Mouse (Mus musculus): Measurements from ENCODE around the gene H1fnt. TPM values are rescaled to one million over a fixed set of nuclear protein-coding genes. Genes with fewer than 3 reads are reported as not detected.
A peak's percentile ranks its signal among the peaks of the same experiment; 100 is the strongest.

Gene H1fnt
- polyA plus RNA-seq (2015; fragmentation: Nextera tagmentation; extraction: Ambion mirVana), result not detected in 2 replicates

DNA sequence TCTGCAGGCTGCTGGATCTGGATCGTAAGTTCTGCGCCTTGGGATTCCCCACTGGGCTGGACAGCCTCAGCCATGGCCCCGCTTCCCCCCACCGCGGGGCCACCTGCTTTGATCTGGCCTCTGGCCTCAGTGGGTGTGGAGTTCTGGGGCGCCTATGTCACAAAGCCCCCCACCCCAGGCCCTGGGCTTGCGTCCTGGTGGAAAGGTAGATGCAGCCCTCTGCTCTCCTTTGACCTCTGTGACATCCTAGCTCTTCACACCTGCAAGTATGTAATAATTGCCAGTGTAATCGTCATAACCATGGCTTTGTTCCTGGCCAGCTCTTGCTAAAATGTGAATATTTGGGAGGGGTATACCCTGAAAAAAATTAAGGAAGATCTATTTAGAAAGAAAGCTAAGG lies at the start of gene H1fnt:
H1fnt (minus strand) TSS at position 101 of the 400 bp plus-strand sequence.
- no peak within 1 kb of the TSS for H3K4me2 ChIP-seq
- no peak within 1 kb of the TSS for H3K9ac ChIP-seq
- H3K36me3 ChIP-seq, result no peaks in the 10 kb centered on the region
- H3K4me3 ChIP-seq, result no peak within 1 kb of the TSS
- H3K27me3 ChIP-seq, result no peaks in the 10 kb centered on the region
- no peak for ATAC-seq (ENCODE audit: insufficient number of reproducible peaks, low FRiP score, low TSS enrichment, low read depth)
- no peaks in the 10 kb centered on the region for H3K9me3 ChIP-seq
- no peaks in the 10 kb centered on the region for H3K4me1 ChIP-seq
- 75% methylated on average over 8 of the region's 8 CpGs for WGBS
- H3K27ac ChIP-seq, result no peak within 1 kb of the TSS

- no peak within 1 kb of the TSS for H3K27ac ChIP-seq
Measured at GRCm38 (mm10) chr15:98295628-98296551, 38.8 kb upstream of the H1fnt start, which contains the start of gene Zfp641. Zfp641 (minus strand) TSS chr15:98296161.

GRCm38 (mm10) chr15:98293651-98294050 lies 36.6 kb upstream of the H1fnt start:
- H3K9me3 ChIP-seq, result no peaks in the 10 kb centered on the region
- no peak overlapping the region for H3K9ac ChIP-seq
- no peak overlapping the region for H3K27ac ChIP-seq
- H3K4me1 ChIP-seq, result peaks cover 7% of the 10 kb centered on the region
- no peak overlapping the region for H3K4me3 ChIP-seq
- no peaks in the 10 kb centered on the region for H3K36me3 ChIP-seq
- peaks cover 24% of the 10 kb centered on the region for H3K27me3 ChIP-seq
- H3K4me2 ChIP-seq, result no peak overlapping the region
- 84% methylated on average over 8 of the region's 8 CpGs for WGBS
- no peak for ATAC-seq (ENCODE audit: insufficient number of reproducible peaks, low FRiP score, low TSS enrichment, low read depth)

More at GRCm38 (mm10) chr15:98295628-98296551, 38.8 kb upstream of the H1fnt start, which contains the start of gene Zfp641:
- WGBS, result 2% methylated on average over 57 of the region's 60 CpGs
- H3K4me1 ChIP-seq, result peaks cover 7% of the 10 kb centered on the region
- H3K36me3 ChIP-seq, result no peaks in the 10 kb centered on the region
- H3K27me3 ChIP-seq, result peaks cover 24% of the 10 kb centered on the region
- H3K9me3 ChIP-seq, result no peaks in the 10 kb centered on the region
- no peak for ATAC-seq (ENCODE audit: insufficient number of reproducible peaks, low FRiP score, low TSS enrichment, low read depth)
- H3K4me2 ChIP-seq, result peak within 1 kb of the TSS; percentile 94
- H3K9ac ChIP-seq, result peak within 1 kb of the TSS; percentile 40
- peak within 1 kb of the TSS; percentile 54 for H3K4me3 ChIP-seq

GRCm38 (mm10) chr15:98288566-98288965 lies 31.5 kb upstream of the H1fnt start:
- Histone ChIP-seq H3K9me3 (no peaks in the 10 kb centered on the region), H3K27ac (no peak overlapping the region), H3K4me1 (no peaks in the 10 kb centered on the region), H3K9ac (no peak overlapping the region), H3K27me3 (0 out of 2 replicates have a peak, but pooled peaks cover 3% of the 10 kb centered on the region), H3K36me3 (no peaks in the 10 kb centered on the region), H3K4me2 (no peak overlapping the region), H3K4me3 (no peak overlapping the region)
- WGBS, result 70% methylated on average over 12 of the region's 12 CpGs
- ATAC-seq (ENCODE audit: insufficient number of reproducible peaks, low FRiP score, low TSS enrichment, low read depth), result no peak

DNA sequence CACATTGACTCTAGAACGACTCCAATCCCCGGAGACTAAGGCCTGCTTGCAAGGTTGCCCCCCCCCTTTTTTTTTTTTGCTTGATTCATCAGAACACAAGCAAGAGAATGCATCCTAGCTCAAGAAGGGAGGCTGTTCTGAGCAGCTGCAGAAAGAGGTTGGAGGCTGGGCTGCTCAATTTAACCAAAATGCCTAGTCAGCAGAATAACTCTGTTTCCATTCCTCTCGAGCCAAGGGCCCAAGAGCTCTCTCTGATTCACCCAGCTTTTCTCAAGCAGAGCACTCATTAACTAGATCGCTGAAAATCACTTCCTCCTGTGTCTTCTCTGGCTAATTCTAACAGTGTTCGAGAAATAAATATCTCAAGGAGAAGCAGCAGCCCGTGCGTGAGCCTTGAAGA lies 29.3 kb upstream of the H1fnt start:
- H3K9me3 ChIP-seq, result no peaks in the 10 kb centered on the region
- no peak overlapping the region for H3K9ac ChIP-seq
- 67% methylated on average over 7 of the region's 7 CpGs for WGBS
- H3K4me2 ChIP-seq, result no peak overlapping the region
- no peaks in the 10 kb centered on the region for H3K4me1 ChIP-seq
- no peaks in the 10 kb centered on the region for H3K36me3 ChIP-seq
- H3K27ac ChIP-seq, result no peak overlapping the region
- no peak for ATAC-seq (ENCODE audit: insufficient number of reproducible peaks, low FRiP score, low TSS enrichment, low read depth)
- H3K4me3 ChIP-seq, result no peak overlapping the region
- no peaks in the 10 kb centered on the region for H3K27me3 ChIP-seq

GRCm38 (mm10) chr15:98257776-98258175 lies 683 bp upstream of the H1fnt start:
- Histone ChIP-seq H3K36me3 (no peaks in the 10 kb centered on the region), H3K4me2 (no peak overlapping the region), H3K27ac (no peak overlapping the region), H3K9me3 (no peaks in the 10 kb centered on the region), H3K4me1 (no peaks in the 10 kb centered on the region), H3K9ac (no peak overlapping the region), H3K27me3 (no peaks in the 10 kb centered on the region), H3K4me3 (no peak overlapping the region)
- no peak for ATAC-seq (ENCODE audit: insufficient number of reproducible peaks, low FRiP score, low TSS enrichment, low read depth)
- WGBS, result 74% methylated on average over 7 of the region's 7 CpGs

DNA sequence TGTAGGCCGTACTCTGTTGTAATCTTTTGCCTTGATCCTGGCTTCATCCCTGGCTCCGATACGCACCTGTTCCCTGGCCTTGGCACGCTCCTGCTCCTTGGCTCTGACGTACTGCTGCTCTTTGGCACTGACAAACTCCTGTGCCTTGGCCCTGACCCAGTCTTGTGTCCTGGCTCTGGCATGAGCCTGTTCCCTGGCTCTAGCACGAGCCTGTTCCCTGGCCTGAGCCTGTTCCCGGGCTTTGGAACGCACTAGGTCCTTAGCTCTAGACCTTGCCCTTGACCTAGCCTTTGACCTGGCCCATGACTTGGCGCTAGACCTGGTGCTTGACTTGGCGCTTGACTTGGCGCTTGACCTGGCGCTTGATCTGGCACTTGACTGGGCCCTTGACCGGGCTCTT lies 822 bp downstream of the H1fnt start:
- Histone ChIP-seq H3K27me3 (no peaks in the 10 kb centered on the region), H3K4me3 (no peak overlapping the region), H3K4me1 (no peaks in the 10 kb centered on the region), H3K36me3 (no peaks in the 10 kb centered on the region), H3K27ac (no peak overlapping the region), H3K9ac (no peak overlapping the region), H3K4me2 (no peak overlapping the region), H3K9me3 (no peaks in the 10 kb centered on the region)
- no peak for ATAC-seq (ENCODE audit: insufficient number of reproducible peaks, low FRiP score, low TSS enrichment, low read depth)
- 86% methylated on average over 13 of the region's 13 CpGs for WGBS

DNA sequence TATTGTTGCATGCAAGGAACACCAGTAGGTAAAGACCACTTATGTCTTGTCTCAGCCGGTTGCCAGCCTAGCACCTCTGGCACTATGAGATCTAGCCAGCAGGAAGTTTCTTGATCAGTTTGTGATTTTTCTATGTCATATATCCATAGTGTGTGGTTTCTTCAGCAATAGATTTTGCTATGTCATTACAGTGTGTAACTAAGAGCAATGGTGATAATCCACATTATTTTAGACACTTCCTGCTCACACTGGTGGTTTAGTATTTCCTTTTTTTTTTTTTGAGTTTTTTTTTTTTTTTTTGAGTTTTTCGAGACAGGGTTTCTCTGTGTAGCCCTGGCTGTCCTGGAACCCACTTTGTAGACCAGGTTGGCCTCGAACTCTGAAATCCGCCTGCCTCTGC lies 21.7 kb downstream of the H1fnt start:
- Histone ChIP-seq H3K4me1 (no peaks in the 10 kb centered on the region), H3K4me2 (no peak overlapping the region), H3K9ac (no peak overlapping the region), H3K9me3 (no peaks in the 10 kb centered on the region), H3K27me3 (no peaks in the 10 kb centered on the region), H3K36me3 (no peaks in the 10 kb centered on the region), H3K4me3 (no peak overlapping the region), H3K27ac (no peak overlapping the region)
- WGBS, result 94% methylated on average over 4 of the region's 4 CpGs
- ATAC-seq (ENCODE audit: insufficient number of reproducible peaks, low FRiP score, low TSS enrichment, low read depth), result no peak

- WGBS, result 84% methylated on average over 4 of the region's 4 CpGs
- H3K4me1 ChIP-seq, result no peaks in the 10 kb centered on the region
- H3K9me3 ChIP-seq, result no peaks in the 10 kb centered on the region
- no peaks in the 10 kb centered on the region for H3K27me3 ChIP-seq
- no peak within 1 kb of the TSS for H3K4me2 ChIP-seq
- no peaks in the 10 kb centered on the region for H3K36me3 ChIP-seq
- H3K9ac ChIP-seq, result no peak within 1 kb of the TSS
- ATAC-seq (ENCODE audit: insufficient number of reproducible peaks, low FRiP score, low TSS enrichment, low read depth), result no peak
- H3K4me3 ChIP-seq, result no peak within 1 kb of the TSS
- H3K27ac ChIP-seq, result no peak within 1 kb of the TSS
Measured at GRCm38 (mm10) chr15:98234350-98234749, 22.7 kb downstream of the H1fnt start, which contains the start of gene Olfr286. Olfr286 (minus strand) TSS chr15:98234450.

- no peaks in the 10 kb centered on the region for H3K4me1 ChIP-seq
- H3K4me3 ChIP-seq, result no peak overlapping the region
- no peak overlapping the region for H3K9ac ChIP-seq
- no peak overlapping the region for H3K4me2 ChIP-seq
- H3K9me3 ChIP-seq, result no peaks in the 10 kb centered on the region
- ATAC-seq (ENCODE audit: insufficient number of reproducible peaks, low FRiP score, low TSS enrichment, low read depth), result no peak
- 80% methylated on average over 7 of the region's 7 CpGs for WGBS
- no peaks in the 10 kb centered on the region for H3K27me3 ChIP-seq
- H3K36me3 ChIP-seq, result no peaks in the 10 kb centered on the region
- H3K27ac ChIP-seq, result no peak overlapping the region
Measured at GRCm38 (mm10) chr15:98226096-98226495, 31.0 kb downstream of the H1fnt start.

- H3K36me3 ChIP-seq, result no peaks in the 10 kb centered on the region
- H3K9me3 ChIP-seq, result no peaks in the 10 kb centered on the region
- H3K4me2 ChIP-seq, result no peak overlapping the region
- no peak for ATAC-seq (ENCODE audit: insufficient number of reproducible peaks, low FRiP score, low TSS enrichment, low read depth)
- no peak overlapping the region for H3K9ac ChIP-seq
- H3K27ac ChIP-seq, result no peak overlapping the region
- no peaks in the 10 kb centered on the region for H3K4me1 ChIP-seq
- no peak overlapping the region for H3K4me3 ChIP-seq
- 40% methylated on average over 16 of the region's 16 CpGs for WGBS
- H3K27me3 ChIP-seq, result no peaks in the 10 kb centered on the region
Measured at GRCm38 (mm10) chr15:98225610-98226009, 31.5 kb downstream of the H1fnt start.

- no peak overlapping the region for H3K4me3 ChIP-seq
- no peak overlapping the region for H3K4me2 ChIP-seq
- H3K27ac ChIP-seq, result no peak overlapping the region
- H3K9me3 ChIP-seq, result no peaks in the 10 kb centered on the region
- no peaks in the 10 kb centered on the region for H3K36me3 ChIP-seq
- H3K4me1 ChIP-seq, result no peaks in the 10 kb centered on the region
- H3K9ac ChIP-seq, result no peak overlapping the region
- no peak for ATAC-seq (ENCODE audit: insufficient number of reproducible peaks, low FRiP score, low TSS enrichment, low read depth)
- H3K27me3 ChIP-seq, result no peaks in the 10 kb centered on the region
Measured at GRCm38 (mm10) chr15:98222377-98222776, 34.7 kb downstream of the H1fnt start.
